Mouse (Mus musculus): ENCODE results near the gene Adamtsl4.

DNA sequence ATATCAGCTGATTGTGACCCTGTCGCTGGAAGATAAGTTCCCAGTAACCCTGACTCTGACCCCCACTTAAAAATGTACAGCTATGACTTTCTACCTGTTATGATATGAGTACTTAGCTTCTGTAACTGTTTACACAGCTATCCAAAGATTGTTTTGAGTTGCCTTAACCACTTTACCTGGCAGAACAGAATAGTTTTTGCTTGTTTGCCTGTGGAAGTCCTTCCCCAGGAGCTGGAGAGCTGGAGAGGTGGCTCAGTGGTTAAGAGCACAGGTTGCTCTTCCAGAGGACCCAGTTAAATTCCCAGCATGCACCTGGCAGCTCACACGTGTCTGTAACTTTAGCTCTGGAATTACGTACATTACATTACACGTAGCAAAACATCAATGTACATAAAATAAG lies 16.9 kb upstream of the Adamtsl4 start:
- TF ChIP-seq CTCF (IDR thresholded peaks at IDR 0.05; ENCODE audit: low read depth) (no peak), EP300 (IDR thresholded peaks at IDR 0.05; ENCODE audit: low read depth) (no peak)
